Mouse (Mus musculus) left cerebral cortex, adult 18-20 months (tissue): Measurements from ENCODE around the gene Stag1. TPM values are rescaled to one million over a fixed set of nuclear protein-coding genes. Genes with fewer than 3 reads are reported as not detected.
"Not testable (repeated sequence)": the region's sequence is repeated elsewhere in the genome, so short reads cannot be mapped to it uniquely, and the experiment has no call there.

ENCODE experiments used
- DNase-seq, 2 experiments: peaks; one replicate each; pipeline ENCODE4 v3.0.0; 2021 to 2022; ENCODE audit warnings: low spot score in 2 of 2, mixed read lengths in 1 of 2
- total RNA-seq, 2 experiments: library from RNA; stranded (reverse); gene quantifications; 2 replicates each; pipeline ENCODE4 v1.2.3; 2021

The Stag1 gene
- total RNA-seq, 2 experiments from 2014 or later, result 69.0 to 70.1 TPM

DNA sequence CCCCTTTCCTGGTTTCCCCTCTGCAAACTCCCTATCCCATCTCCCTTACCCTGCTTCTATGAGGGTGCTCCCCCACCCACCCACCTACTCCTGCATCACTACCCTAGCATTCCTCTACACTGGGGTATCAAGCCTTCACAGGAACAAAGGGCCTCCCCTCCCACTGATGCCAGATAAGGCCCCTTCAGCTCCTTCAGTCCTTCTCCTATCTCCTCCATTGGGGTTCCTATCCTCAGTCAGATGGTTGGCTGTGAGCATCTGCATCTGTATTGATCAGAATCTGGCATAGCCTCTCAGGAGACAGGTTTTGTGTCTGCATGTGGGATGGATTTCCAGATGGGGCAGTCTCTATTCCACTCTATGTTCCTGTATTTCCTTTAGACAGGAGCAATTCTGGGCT is 81.4 kb downstream of the Stag1 start:
- DNase-seq, result no peak

- DNase-seq, result no peak
These were observed 84.7 kb downstream of the Stag1 start for GRCm38 (mm10) chr9:100682285-100682684.

DNA sequence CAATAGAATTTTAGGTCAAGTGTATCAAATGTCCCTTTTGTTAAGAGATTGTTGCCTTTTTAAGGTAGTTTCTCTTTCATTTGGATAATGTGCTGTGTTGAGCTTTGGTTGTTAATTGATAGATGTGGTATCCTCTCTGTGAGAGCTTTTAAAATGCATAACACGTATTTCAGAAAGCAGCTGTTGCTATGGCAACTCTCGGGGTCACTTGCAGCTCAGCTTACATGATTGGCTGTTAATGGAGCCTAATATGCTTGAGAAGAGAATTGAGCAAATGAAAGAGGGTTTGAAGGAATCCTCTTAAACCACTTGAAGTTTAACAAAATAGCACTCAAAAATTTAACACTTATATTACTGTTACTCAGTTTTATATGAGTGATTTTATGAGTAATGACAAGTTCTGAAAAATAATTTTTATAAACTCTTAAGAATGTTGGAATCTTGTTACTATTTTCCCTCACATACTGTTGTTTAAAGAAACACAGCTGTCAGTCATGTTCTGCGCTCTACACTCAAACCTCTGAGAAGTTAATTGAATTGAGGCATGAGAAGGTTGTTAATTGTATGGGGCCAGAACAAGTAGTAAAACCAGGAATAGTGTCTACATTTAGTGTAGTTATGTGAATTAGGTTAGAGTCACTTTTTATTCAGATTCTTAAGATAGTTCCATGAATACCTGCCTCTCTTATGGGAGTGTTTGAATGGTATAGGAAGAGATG is 88.3 kb downstream of the Stag1 start:
- DNase-seq, result peak; percentile 5 to 9

GRCm38 (mm10) chr9:100689765-100690316 is 92.2 kb downstream of the Stag1 start:
- DNase-seq, result no peak

DNA sequence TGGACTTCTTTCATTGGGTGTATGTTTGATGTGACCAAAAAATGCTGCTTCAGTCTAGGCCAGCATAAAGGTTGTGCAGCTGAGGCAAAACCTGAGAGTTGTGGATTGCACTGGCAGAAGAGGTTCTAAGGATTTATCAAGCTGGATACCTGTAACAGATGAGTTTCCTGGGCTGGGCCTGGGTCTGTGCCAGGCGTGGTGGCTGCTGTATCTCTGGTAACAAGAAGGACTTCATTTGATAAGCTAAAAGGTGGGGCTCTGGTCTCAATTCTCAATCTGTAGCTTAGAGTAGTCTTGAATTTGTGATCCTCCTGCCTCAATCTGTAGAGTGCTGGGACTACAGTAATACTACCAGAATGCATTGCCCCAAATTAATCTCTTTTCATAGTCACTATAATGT is 94.6 kb downstream of the Stag1 start:
- DNase-seq, result no peak

- DNase-seq, result peak in 1 of 2 experiments; percentile 9
These were observed 98.9 kb downstream of the Stag1 start for GRCm38 (mm10) chr9:100696537-100696936.

DNA sequence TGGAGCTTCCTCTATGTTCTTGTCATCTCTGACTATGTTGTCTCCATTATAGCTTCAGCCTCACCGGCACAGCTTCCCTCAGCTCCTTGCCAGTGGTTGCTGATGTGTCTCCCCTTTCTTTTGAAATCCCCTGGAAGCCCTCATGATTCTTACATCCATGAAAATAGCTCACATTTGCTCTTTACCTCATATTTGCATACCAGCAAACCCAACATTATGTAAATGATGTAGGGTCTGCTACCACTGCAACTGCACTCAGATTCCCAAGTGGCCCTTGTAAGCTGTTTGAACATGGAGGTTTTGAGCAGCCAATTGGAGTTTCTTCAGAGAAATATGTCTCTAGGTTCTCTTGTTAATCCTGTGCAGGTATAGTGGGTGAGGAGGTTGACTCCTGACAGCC is 110.0 kb downstream of the Stag1 start:
- no peak for DNase-seq

DNA sequence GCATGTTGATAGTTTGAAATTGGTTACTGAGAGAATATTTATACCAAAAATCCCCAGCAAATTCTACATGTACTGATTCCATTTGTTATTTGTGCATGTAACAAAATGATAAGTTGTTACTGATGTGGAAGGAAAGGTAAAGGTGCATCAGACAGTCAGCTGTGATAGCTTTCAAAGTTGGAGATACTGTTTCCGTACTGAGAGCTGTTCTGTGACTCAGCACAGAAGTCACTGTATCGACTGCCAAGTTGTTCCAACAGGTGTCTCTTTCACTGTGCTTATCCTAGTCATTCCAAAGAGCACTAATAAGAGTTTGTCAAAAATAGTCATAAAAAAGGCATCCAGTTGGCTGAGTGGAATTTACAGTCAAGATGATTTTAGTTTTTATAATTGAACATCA is 114.1 kb downstream of the Stag1 start:
- DNase-seq, result no peak

- not testable (repeated sequence) for DNase-seq
These were observed 127.2 kb downstream of the Stag1 start for GRCm38 (mm10) chr9:100724832-100725231.

- no peak for DNase-seq
These were observed 134.2 kb downstream of the Stag1 start for GRCm38 (mm10) chr9:100731839-100732238.

DNA sequence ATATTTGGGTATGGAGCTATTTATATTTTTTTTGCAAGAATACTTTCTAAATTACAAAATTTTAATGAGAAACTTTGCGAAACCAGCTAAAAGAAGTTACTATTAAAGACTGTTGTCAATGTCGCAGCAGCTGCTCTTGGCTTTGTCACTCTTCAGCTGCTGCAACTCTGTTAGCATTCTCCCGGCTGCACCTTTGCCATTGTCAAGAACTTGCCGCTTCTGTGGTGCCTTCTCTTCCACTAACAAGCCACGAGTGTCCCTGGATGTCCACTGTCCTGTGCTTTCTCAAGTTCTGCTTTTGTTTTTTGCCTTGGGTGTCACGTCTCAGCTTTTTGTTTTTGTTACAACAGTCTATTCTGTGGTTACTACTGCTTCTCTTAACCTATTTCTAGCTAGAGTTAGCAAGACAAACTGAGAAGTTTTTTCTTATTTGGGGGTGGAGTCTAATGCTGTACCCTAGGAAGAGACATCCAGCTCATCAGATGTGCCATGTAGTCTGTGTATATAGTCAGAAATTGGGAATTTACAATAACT is 136.4 kb downstream of the Stag1 start:
- no peak for DNase-seq

- no peak for DNase-seq
These were observed 138.5 kb downstream of the Stag1 start for GRCm38 (mm10) chr9:100735993-100736645.

DNA sequence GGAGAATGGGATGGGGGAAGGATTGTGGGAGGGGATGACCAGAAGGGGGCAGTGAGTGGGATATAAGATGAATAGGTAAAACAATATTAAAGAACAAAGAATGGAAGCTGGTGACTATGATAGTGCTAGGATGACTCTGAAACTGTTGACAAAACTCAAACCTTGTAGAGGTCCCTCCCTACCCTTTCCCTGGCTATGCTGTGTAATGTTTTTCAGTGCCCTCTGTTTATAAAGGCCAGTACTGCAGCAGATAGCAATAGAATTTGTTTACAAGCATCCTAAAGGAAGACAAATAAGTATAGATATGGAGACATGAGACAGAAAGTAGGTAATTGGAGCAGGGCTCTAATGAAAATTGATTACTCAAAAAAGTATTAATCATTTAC is 139.0 kb downstream of the Stag1 start:
- DNase-seq, result no peak

- not testable (repeated sequence) for DNase-seq
These were observed 179.6 kb downstream of the Stag1 start for GRCm38 (mm10) chr9:100777238-100777637.

- DNase-seq, result no peak
These were observed 268.4 kb downstream of the Stag1 start for GRCm38 (mm10) chr9:100865984-100866383.

- no peak for DNase-seq
These were observed 272.0 kb downstream of the Stag1 start for GRCm38 (mm10) chr9:100869635-100870034.

DNA sequence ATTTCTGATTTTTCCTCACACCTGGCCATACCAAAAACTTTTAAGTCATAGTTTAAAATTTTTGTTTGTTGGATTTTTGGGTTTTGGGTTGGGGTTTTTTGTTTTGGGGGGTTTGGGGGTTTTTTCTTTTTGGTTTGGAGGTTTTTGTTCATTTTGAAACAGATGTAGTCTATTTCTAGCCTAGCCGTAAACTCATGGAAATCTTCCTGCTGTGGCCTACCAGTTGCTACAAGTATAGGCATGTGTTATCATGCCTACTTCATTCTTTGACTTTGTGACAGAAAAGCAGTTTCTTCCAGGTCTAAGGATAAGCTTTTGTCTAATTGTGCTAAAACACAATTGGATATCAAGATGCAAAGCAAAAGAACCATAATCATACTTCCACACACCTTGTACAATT is 298.5 kb downstream of the Stag1 start:
- DNase-seq, result no peak

DNA sequence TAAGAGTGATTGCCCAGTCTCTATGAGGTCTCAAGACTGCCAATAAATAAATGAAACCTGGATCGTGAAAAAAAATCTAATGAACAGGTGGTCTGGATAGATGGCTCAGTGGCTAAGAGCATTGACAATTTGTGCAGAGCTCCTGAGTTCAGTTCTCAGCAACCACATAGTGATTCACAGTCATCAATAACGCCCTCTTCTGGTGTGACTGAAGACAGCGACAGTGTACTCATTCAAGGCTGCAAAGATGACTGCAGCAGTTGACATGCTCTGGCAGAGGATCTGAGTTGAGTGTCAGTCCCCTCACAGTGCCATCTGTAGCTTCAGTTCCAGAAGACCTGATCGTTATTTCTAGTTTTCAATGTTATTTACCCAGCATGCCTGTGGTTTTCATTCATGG is 300.4 kb downstream of the Stag1 start:
- no peak for DNase-seq

- DNase-seq, result no peak
These were observed 312.8 kb downstream of the Stag1 start for GRCm38 (mm10) chr9:100910352-100910751.

DNA sequence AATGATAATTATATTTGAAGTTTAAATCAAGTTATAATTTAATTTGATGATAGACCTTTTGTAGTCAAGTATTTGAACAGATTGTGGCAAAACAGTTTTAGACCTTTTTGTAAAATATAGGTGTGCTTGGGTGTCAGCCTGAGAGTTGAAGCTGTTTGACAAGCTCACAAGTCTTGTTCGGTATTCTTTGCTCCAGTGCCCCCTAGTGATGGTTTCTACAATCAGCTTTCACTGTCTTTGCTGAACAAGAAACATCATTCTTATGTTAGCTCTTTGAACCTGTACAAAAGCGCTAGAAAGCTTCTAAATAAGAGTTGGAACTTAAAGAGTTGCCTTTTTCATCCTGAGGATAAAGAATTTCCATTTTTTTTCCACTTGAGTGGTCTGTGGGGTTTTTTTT is 319.5 kb downstream of the Stag1 start:
- DNase-seq, result peak; percentile 53 to 57

- DNase-seq, result no peak
These were observed 329.0 kb downstream of the Stag1 start for GRCm38 (mm10) chr9:100926629-100927028.

DNA sequence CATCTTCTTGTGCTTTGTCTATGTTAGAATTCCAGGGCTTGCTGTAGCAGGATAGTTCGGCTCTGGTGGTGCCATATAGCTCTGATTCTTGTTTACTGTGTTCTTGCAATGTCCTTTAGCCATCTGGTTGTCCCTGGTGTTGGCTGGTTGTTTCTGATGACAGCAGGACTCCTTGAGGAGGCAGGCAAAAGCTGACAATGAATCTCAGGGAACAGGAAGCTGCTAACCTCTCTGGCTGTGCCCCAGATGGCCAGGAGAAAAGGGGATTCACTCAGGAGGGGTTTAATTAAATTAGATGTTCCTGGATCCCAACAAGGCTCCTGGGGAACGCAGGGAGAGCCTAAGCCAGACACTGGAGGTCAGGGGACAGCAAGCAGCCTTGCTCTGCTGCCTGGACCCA is 344.4 kb downstream of the Stag1 start:
- DNase-seq, result no peak
